Mouse (Mus musculus) heart, postnatal 0 days (tissue): ENCODE data around the gene Cdk14.

Experiments used
- CTCF ChIP-seq: IDR thresholded peaks from 2 replicates; pipeline ENCODE4 v1.5.1; 2016; ENCODE audit warnings: antibody characterized with exemption, control low read depth, low read depth
- EP300 ChIP-seq: IDR thresholded peaks from 2 replicates; pipeline ENCODE4 v1.6.1; 2016; ENCODE audit warnings: antibody characterized with exemption, low read depth

DNA sequence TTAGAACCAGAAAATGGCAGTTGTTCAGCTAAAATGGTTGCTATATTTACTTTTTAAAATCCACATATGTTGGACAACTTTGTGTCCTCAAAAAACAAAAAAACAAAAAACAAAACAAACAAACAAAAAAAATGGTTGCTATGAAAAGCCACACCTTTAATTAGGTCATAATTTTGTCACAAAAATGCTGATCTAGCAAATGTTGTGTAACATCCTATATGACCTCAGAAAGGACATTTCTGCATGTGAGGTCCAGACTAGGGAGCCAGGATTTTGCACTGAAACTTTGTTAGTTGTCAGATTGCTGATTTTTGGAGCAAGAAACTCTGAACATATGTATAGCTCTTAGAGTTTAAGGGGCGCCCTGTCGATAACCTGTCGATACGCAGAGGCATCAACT, 3.0 kb upstream of the Cdk14 start:
- no peak for TF ChIP-seq CTCF
- TF ChIP-seq EP300, result no peak
